8 mouse cellular contexts compared by ENCODE assay signal in genomic region chr6:84018906-84019550, GRCm38 (mm10). TPM values are rescaled to one million over a fixed set of nuclear protein-coding genes. Genes with fewer than 3 reads are reported as not detected.
DNase-seq lines count a peak whose midpoint lies in the region; ATAC-seq and TF ChIP-seq lines count a peak whose summit lies in the region.

No protein-coding gene starts in this region.

- no peaks in the 10 kb centered on the region for H3K27me3 ChIP-seq in cerebellum, adult 2 months (ENCODE audit: control insufficient read depth, insufficient read depth, low read length)
- peaks cover 17% of the 10 kb centered on the region for H3K27me3 ChIP-seq in embryonic facial prominence, embryonic 12.5 days
- H3K27me3 ChIP-seq in heart, embryonic 10.5 days (ENCODE audit: insufficient read depth, poor library complexity, severe bottlenecking) = peaks cover 7% of the 10 kb centered on the region; the same call in 1 of the 2 replicates
- H3K27me3 ChIP-seq in lung, embryonic 16.5 days (ENCODE audit: control insufficient read depth, insufficient read depth, low read depth, low read length) = no peaks in the 10 kb centered on the region

- WGBS in cerebellum, adult 2 months = 4% methylated on average over 28 of the region's 28 CpGs
- WGBS in embryonic facial prominence, embryonic 12.5 days = 4% methylated on average over 28 of the region's 28 CpGs
- 3% methylated on average over 28 of the region's 28 CpGs for WGBS in heart, embryonic 10.5 days
- WGBS in lung, embryonic 16.5 days = 5% methylated on average over 28 of the region's 28 CpGs

- H3K27ac ChIP-seq in cerebellum, adult 2 months (ENCODE audit: insufficient read depth, low read length) = no peak overlapping the region
- H3K27ac ChIP-seq in embryonic facial prominence, embryonic 12.5 days = 0 out of 2 replicates have a peak overlapping the region, but pooled peaks have one; percentile 17
- peak overlapping the region; percentile 62 for H3K27ac ChIP-seq in heart, embryonic 10.5 days
- H3K27ac ChIP-seq in lung, embryonic 16.5 days (ENCODE audit: low read length) = 0 out of 2 replicates have a peak overlapping the region, but pooled peaks have one; percentile 37

- H3K4me1 ChIP-seq in cerebellum, adult 2 months (ENCODE audit: control insufficient read depth, insufficient read depth, low read length) = no peaks in the 10 kb centered on the region
- H3K4me1 ChIP-seq in embryonic facial prominence, embryonic 12.5 days = peaks cover 11% of the 10 kb centered on the region; the same call in 1 of the 2 replicates
- peaks cover 61% of the 10 kb centered on the region for H3K4me1 ChIP-seq in heart, embryonic 10.5 days
- H3K4me1 ChIP-seq in lung, embryonic 16.5 days (replicated peaks; ENCODE audit: control insufficient read depth, insufficient read depth, low read length) = peaks cover 4% of the 10 kb centered on the region; the same call in 1 of the 2 replicates

- H3K4me2 ChIP-seq in embryonic facial prominence, embryonic 12.5 days (replicated peaks) = peak overlapping the region; percentile 76
- H3K4me2 ChIP-seq in lung, embryonic 16.5 days (ENCODE audit: low read depth, low read length) = peak overlapping the region; percentile 75

- no peaks in the 10 kb centered on the region for H3K36me3 ChIP-seq in embryonic facial prominence, embryonic 12.5 days
- peaks cover 3% of the 10 kb centered on the region; the same call in 1 of the 2 replicates for H3K36me3 ChIP-seq in heart, embryonic 10.5 days
- no peaks in the 10 kb centered on the region for H3K36me3 ChIP-seq in lung, embryonic 16.5 days (ENCODE audit: control insufficient read depth, insufficient read depth, low read length)

- peak overlapping the region; percentile 27 for H3K4me3 ChIP-seq in cerebellum, adult 2 months (replicated peaks; ENCODE audit: insufficient read depth, low read depth, low read length)
- peak overlapping the region; percentile 38 for H3K4me3 ChIP-seq in embryonic facial prominence, embryonic 12.5 days
- H3K4me3 ChIP-seq in heart, embryonic 10.5 days = peak overlapping the region; percentile 63
- peak overlapping the region; percentile 48 for H3K4me3 ChIP-seq in lung, embryonic 16.5 days (ENCODE audit: low read length)

- no peaks in the 10 kb centered on the region for H3K9me3 ChIP-seq in embryonic facial prominence, embryonic 12.5 days
- H3K9me3 ChIP-seq in heart, embryonic 10.5 days = no peaks in the 10 kb centered on the region
- no peaks in the 10 kb centered on the region for H3K9me3 ChIP-seq in lung, embryonic 16.5 days (ENCODE audit: control insufficient read depth, low read length)

- no peak for TF ChIP-seq CTCF in cerebellum, adult 2 months (IDR thresholded peaks at IDR 0.05; ENCODE audit: borderline replicate concordance, insufficient read depth, low read depth, low read length)

- peak overlapping the region; percentile 47 for H3K9ac ChIP-seq in embryonic facial prominence, embryonic 12.5 days
- H3K9ac ChIP-seq in lung, embryonic 16.5 days (ENCODE audit: low read length) = peak overlapping the region; percentile 54

- TF ChIP-seq POLR2A in cerebellum, adult 2 months (IDR thresholded peaks at IDR 0.05; ENCODE audit: borderline replicate concordance, insufficient read depth, low read length) = no peak

- no peak for DNase-seq in cerebellum, adult 2 months
- DNase-seq in cerebellum, postnatal 36 days = no peak
- no peak for DNase-seq in heart, embryonic 10.5 days (ENCODE audit: low spot score)
- peak; percentile 77 for DNase-seq in kidney, adult 9 months
- peak; percentile 47 for DNase-seq in retina, embryonic 14.5 days (ENCODE audit: low spot score)
- DNase-seq in B cell, adult 2 months = no peak

- ATAC-seq in embryonic facial prominence, embryonic 12.5 days (ENCODE audit: insufficient number of reproducible peaks, insufficient read depth, low FRiP score, low TSS enrichment) = peak; percentile 66; the same call in 1 of the 2 replicates
- ATAC-seq in lung, embryonic 16.5 days (ENCODE audit: low read depth) = peak; percentile 89

RNA-seq across cellular contexts. Expression of gene Dysf, which starts 10.6 kb away (rescaled TPM):
- 4.7 and 5.9 TPM in 2 replicates for polyA plus RNA-seq in cerebellum, adult 2 months (2012; rRNA removed)
- 8.7 and 10.9 TPM in 2 replicates for polyA plus RNA-seq in embryonic facial prominence, embryonic 12.5 days (2016; fragmentation: Nextera tagmentation; extraction: Ambion mirVana)
- 13.7 and 18.0 TPM in 2 replicates for polyA plus RNA-seq in heart, embryonic 10.5 days (2016; fragmentation: Nextera tagmentation; extraction: Ambion mirVana)
- polyA plus RNA-seq in lung, embryonic 16.5 days (2015; fragmentation: Nextera tagmentation; extraction: Ambion mirVana) = 9.4 TPM in 2 replicates

Comparison
In these comparisons a context has a peak if more than half of its experiments do, and no peak if none do; other contexts are left out.
1. DNase-seq: peak in kidney, adult 9 months (single experiment) and retina, embryonic 14.5 days (single experiment); none in cerebellum, adult 2 months (0 of 2), cerebellum, postnatal 36 days (0 of 2), heart, embryonic 10.5 days (single experiment) and B cell, adult 2 months (0 of 2).
2. Peak in every context shown above with its lines, with median percentiles within 50 percentile points of each other: H3K4me3 ChIP-seq.